Mouse (Mus musculus) urinary bladder, adult 18-20 months (tissue): ENCODE data around the gene Ctxn1.
A peak's percentile ranks its signal among the peaks of the same experiment; 100 is the strongest.
"Not testable (repeated sequence)": the region's sequence is repeated elsewhere in the genome, so short reads cannot be mapped to it uniquely, and the experiment has no call there.

Source experiments
- DNase-seq, 2 experiments: peaks; one replicate each; pipeline ENCODE4 v3.0.0; 2022; ENCODE audit warnings: low spot score in 2 of 2, mixed read lengths in 2 of 2

Gene Ctxn1

GRCm38 (mm10) chr8:4259125-4259804 is at the start of gene Ctxn1:
Gene Ctxn1, minus strand, starts transcription at chr8:4259274.
- peak; percentile 92 to 96 for DNase-seq

GRCm38 (mm10) chr8:4305838-4306237 is 46.8 kb upstream of the Ctxn1 start:
- DNase-seq: no peak

- no peak for DNase-seq
These were observed 45.1 kb upstream of the Ctxn1 start for GRCm38 (mm10) chr8:4304124-4304547.

GRCm38 (mm10) chr8:4297822-4298221 is 38.7 kb upstream of the Ctxn1 start:
- no peak for DNase-seq

- no peak for DNase-seq
These were observed 33.7 kb upstream of the Ctxn1 start for GRCm38 (mm10) chr8:4292738-4293137.

- DNase-seq: no peak
These were observed 17.0 kb upstream of the Ctxn1 start for GRCm38 (mm10) chr8:4276111-4276465.

GRCm38 (mm10) chr8:4275275-4276110 is 16.4 kb upstream of the Ctxn1 start, which contains the start of gene Timm44:
Gene Timm44, minus strand, starts transcription at chr8:4275913.
- DNase-seq: peak; percentile 90 to 92

GRCm38 (mm10) chr8:4269609-4270008 is 10.5 kb upstream of the Ctxn1 start:
- DNase-seq: no peak

GRCm38 (mm10) chr8:4267627-4268026 is 8.6 kb upstream of the Ctxn1 start:
- no peak for DNase-seq

GRCm38 (mm10) chr8:4265160-4265914 is 6.3 kb upstream of the Ctxn1 start:
- DNase-seq: no peak

GRCm38 (mm10) chr8:4263105-4263791 is 4.2 kb upstream of the Ctxn1 start:
- no peak for DNase-seq

- DNase-seq: no peak
These were observed 714 bp upstream of the Ctxn1 start for GRCm38 (mm10) chr8:4259805-4260170.

- no peak for DNase-seq
These were observed 396 bp downstream of the Ctxn1 start for GRCm38 (mm10) chr8:4258678-4259077.

GRCm38 (mm10) chr8:4258233-4258632 is 841 bp downstream of the Ctxn1 start:
- DNase-seq: peak in 1 of 2 experiments; percentile 61

GRCm38 (mm10) chr8:4257350-4257749 is 1.7 kb downstream of the Ctxn1 start:
- no peak for DNase-seq

GRCm38 (mm10) chr8:4256911-4257310 is 2.2 kb downstream of the Ctxn1 start:
- DNase-seq: no peak

- DNase-seq: not testable (repeated sequence)
These were observed 3.6 kb downstream of the Ctxn1 start for GRCm38 (mm10) chr8:4255471-4255870.

GRCm38 (mm10) chr8:4254001-4254400 is 5.1 kb downstream of the Ctxn1 start:
- DNase-seq: no peak

- peak; percentile 92 to 98 for DNase-seq
These were observed 5.9 kb downstream of the Ctxn1 start, which contains the start of gene Snapc2 for GRCm38 (mm10) chr8:4252934-4253841. Gene Snapc2, plus strand, starts transcription at chr8:4253080.

GRCm38 (mm10) chr8:4252116-4252760 is 6.8 kb downstream of the Ctxn1 start:
- no peak for DNase-seq
